Comparison of ENCODE assay signal across 20 mouse cellular contexts in genomic region chr12:3619021-3619367, GRCm38 (mm10). TPM values are rescaled to one million over a fixed set of nuclear protein-coding genes. Genes with fewer than 3 reads are reported as not detected.
DNase-seq lines count a peak whose midpoint lies in the region; ATAC-seq lines count a peak whose summit lies in the region.
"Had no signal": no experiment of that assay in that cellular context is flagged by ENCODE, and none has a peak within 500 bp of the region (broad histone marks: within the 10 kb centered on the region; RNA-seq: fewer than 3 reads in every experiment).

No protein-coding gene starts in this region.

- H3K36me3 ChIP-seq in liver, embryonic 15.5 days (replicated peaks): peaks cover 3% of the 10 kb centered on the region; the same call in 1 of the 2 replicates
- no peaks in the 10 kb centered on the region for H3K36me3 ChIP-seq in heart, embryonic 10.5 days
- H3K36me3 ChIP-seq in neural tube, embryonic 15.5 days: peaks cover 13% of the 10 kb centered on the region
- H3K36me3 ChIP-seq: forebrain, embryonic 15.5 days had no signal

- H3K4me2 ChIP-seq in liver, embryonic 15.5 days: peak overlapping the region; percentile 76
- H3K4me2 ChIP-seq in neural tube, embryonic 15.5 days: no peak overlapping the region
- H3K4me2 ChIP-seq: embryonic facial prominence, embryonic 12.5 days; forebrain, embryonic 15.5 days; heart, embryonic 12.5 days; hindbrain, embryonic 14.5 days had no signal

- H3K27me3 ChIP-seq in liver, embryonic 15.5 days: no peaks in the 10 kb centered on the region
- no peaks in the 10 kb centered on the region for H3K27me3 ChIP-seq in heart, embryonic 10.5 days (ENCODE audit: insufficient read depth, poor library complexity, severe bottlenecking)
- no peaks in the 10 kb centered on the region for H3K27me3 ChIP-seq in neural tube, embryonic 15.5 days (replicated peaks)
- H3K27me3 ChIP-seq: CH12.LX; embryonic facial prominence, embryonic 12.5 days; forebrain, embryonic 15.5 days; heart, embryonic 12.5 days had no signal

- peak; percentile 62 for ATAC-seq in erythroid progenitor cell, adult 5-6 weeks (replicated peaks; ENCODE audit: low FRiP score, poor library complexity, severe bottlenecking)
- peak; percentile 66 for ATAC-seq in liver, embryonic 15.5 days (ENCODE audit: insufficient read depth)
- peak; percentile 57 for ATAC-seq in megakaryocyte-erythroid progenitor cell, adult 5-6 weeks (replicated peaks; ENCODE audit: low FRiP score, low TSS enrichment, poor library complexity, severe bottlenecking)
- no peak for ATAC-seq in neural tube, embryonic 15.5 days (ENCODE audit: low FRiP score)
- ATAC-seq: forebrain, embryonic 15.5 days had no signal

- peak overlapping the region; percentile 97 for H3K27ac ChIP-seq in liver, embryonic 15.5 days (replicated peaks)
- no peak overlapping the region for H3K27ac ChIP-seq in heart, embryonic 10.5 days
- no peak overlapping the region for H3K27ac ChIP-seq in neural tube, embryonic 15.5 days (replicated peaks)
- H3K27ac ChIP-seq: embryonic facial prominence, embryonic 12.5 days; forebrain, embryonic 10.5 days; forebrain, embryonic 15.5 days; hindbrain, embryonic 10.5 days; hindbrain, embryonic 14.5 days had no signal

- WGBS in liver, embryonic 15.5 days (ENCODE audit: insufficient replicate concordance): 81% methylated on average over 3 of the region's 3 CpGs
- WGBS in heart, embryonic 10.5 days: 95% methylated on average over 3 of the region's 3 CpGs
- 88% methylated on average over 3 of the region's 3 CpGs for WGBS in neural tube, embryonic 15.5 days

- H3K9ac ChIP-seq in liver, embryonic 15.5 days: no peak overlapping the region
- no peak overlapping the region for H3K9ac ChIP-seq in neural tube, embryonic 15.5 days (replicated peaks)
- H3K9ac ChIP-seq: embryonic facial prominence, embryonic 12.5 days; forebrain, embryonic 15.5 days; heart, embryonic 12.5 days; hindbrain, embryonic 14.5 days had no signal

- peak; percentile 22 for DNase-seq in c-Kit-positive CD71-positive TER-119-negative erythroid progenitor cells, embryonic 14.5 days (ENCODE audit: low read depth)
- no peak for DNase-seq in heart, embryonic 10.5 days (ENCODE audit: low spot score)
- no peak for DNase-seq in right cerebral cortex, adult 18-20 months
- DNase-seq: adrenal gland, adult 2 months; cerebellum, adult 11 months; cerebellum, adult 8-10 months; cerebellum, postnatal 25 days; gastrocnemius, postnatal 10 days; heart, adult 18-20 months had no signal

- no peak overlapping the region; the same call in 1 of the 2 replicates for H3K4me3 ChIP-seq in liver, embryonic 15.5 days (replicated peaks)
- H3K4me3 ChIP-seq in heart, embryonic 10.5 days: no peak overlapping the region
- no peak overlapping the region for H3K4me3 ChIP-seq in neural tube, embryonic 15.5 days (replicated peaks)
- H3K4me3 ChIP-seq: embryonic facial prominence, embryonic 12.5 days; forebrain, embryonic 10.5 days; forebrain, embryonic 15.5 days; heart, embryonic 12.5 days; hindbrain, embryonic 10.5 days had no signal

- no peaks in the 10 kb centered on the region for H3K9me3 ChIP-seq in liver, embryonic 15.5 days (replicated peaks)
- H3K9me3 ChIP-seq in heart, embryonic 10.5 days: no peaks in the 10 kb centered on the region
- no peaks in the 10 kb centered on the region for H3K9me3 ChIP-seq in neural tube, embryonic 15.5 days (replicated peaks)
- H3K9me3 ChIP-seq: embryonic facial prominence, embryonic 12.5 days; forebrain, embryonic 10.5 days; forebrain, embryonic 15.5 days; heart, embryonic 12.5 days; hindbrain, embryonic 10.5 days had no signal

- H3K4me1 ChIP-seq in liver, embryonic 15.5 days (replicated peaks): peaks cover 29% of the 10 kb centered on the region
- no peaks in the 10 kb centered on the region for H3K4me1 ChIP-seq in heart, embryonic 10.5 days
- H3K4me1 ChIP-seq in neural tube, embryonic 15.5 days: no peaks in the 10 kb centered on the region
- H3K4me1 ChIP-seq: embryonic facial prominence, embryonic 12.5 days; forebrain, embryonic 10.5 days; forebrain, embryonic 15.5 days; heart, embryonic 12.5 days; hindbrain, embryonic 10.5 days had no signal

RNA-seq across cellular contexts. Expression of gene Dtnb, which starts 46.8 kb away (rescaled TPM):
- 56.2 and 72.1 TPM in 2 replicates for total RNA-seq in erythroid progenitor cell, adult 5-6 weeks (2015; ENCODE audit: low replicate concordance)
- total RNA-seq in erythroid progenitor cell, adult 5-6 weeks (2017; ENCODE audit: low replicate concordance): 54.9 and 101 TPM in 2 replicates
- 21.5 and 25.5 TPM in 2 replicates for polyA plus RNA-seq in liver, embryonic 15.5 days (2015; fragmentation: Nextera tagmentation; extraction: Ambion mirVana)
- total RNA-seq in megakaryocyte-erythroid progenitor cell, adult 5-6 weeks (2014; fragmentation: Nextera tagmentation): 43.8 and 49.1 TPM in 2 replicates
- total RNA-seq in megakaryocyte-erythroid progenitor cell, adult 5-6 weeks (2017): 16.8 and 22.9 TPM in 2 replicates
- polyA plus RNA-seq in heart, embryonic 10.5 days (2016; fragmentation: Nextera tagmentation; extraction: Ambion mirVana): 20.3 and 28.7 TPM in 2 replicates
- polyA plus RNA-seq in neural tube, embryonic 15.5 days (2015; fragmentation: Nextera tagmentation; extraction: Ambion mirVana): 52.0 and 61.8 TPM in 2 replicates
